Mouse (Mus musculus): ENCODE measurements around the gene Lrrn4cl. TPM values are rescaled to one million over a fixed set of nuclear protein-coding genes. Genes with fewer than 3 reads are reported as not detected.
"Not testable (repeated sequence)": the region's sequence is repeated elsewhere in the genome, so short reads cannot be mapped to it uniquely, and the experiment has no call there.

The Lrrn4cl gene
- polyA plus RNA-seq, 1 experiment from 2014 or later, result 2.3 TPM

DNA sequence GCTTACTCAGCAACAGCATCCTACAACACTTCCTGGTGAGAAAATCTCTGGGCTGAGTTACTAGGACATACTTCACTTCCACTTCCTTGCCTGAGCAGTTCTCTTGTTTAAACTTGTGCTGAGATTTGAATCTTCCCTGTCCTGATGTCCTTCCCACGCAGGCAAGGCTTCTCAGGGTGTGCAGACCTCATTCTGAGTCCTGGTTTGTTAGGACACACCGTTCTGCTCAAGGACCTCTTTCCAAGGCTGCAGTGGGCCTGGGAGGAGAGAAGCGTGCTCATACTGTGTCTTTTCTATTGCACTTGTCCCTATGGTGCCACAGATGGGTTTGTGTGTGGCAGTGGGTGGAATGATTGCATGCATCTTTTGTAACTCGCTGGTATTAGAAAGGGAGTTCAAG is 17.6 kb upstream of the Lrrn4cl start:
- Histone ChIP-seq H3K9me3 (ENCODE audit: control insufficient read depth, low read length) (no peaks in the 10 kb centered on the region), H3K36me3 (ENCODE audit: control insufficient read depth, insufficient read depth, low read length) (peaks cover 27% of the 10 kb centered on the region), H3K4me1 (replicated peaks; ENCODE audit: control insufficient read depth, insufficient read depth) (no peaks in the 10 kb centered on the region), H3K27me3 (ENCODE audit: control insufficient read depth, insufficient read depth, low read length) (no peaks in the 10 kb centered on the region), H3K27ac (replicated peaks) (peak overlapping the region; percentile 30; the same call in 1 of the 2 replicates), H3K9ac (ENCODE audit: low read length) (no peak overlapping the region), H3K4me2 (replicated peaks; ENCODE audit: low read depth) (no peak overlapping the region), H3K4me3 (ENCODE audit: low read depth, low read length) (no peak overlapping the region)
- TF ChIP-seq EP300 (optimal IDR thresholded peaks at IDR 0.05), result no peak
- no peak for TF ChIP-seq CTCF (IDR thresholded peaks at IDR 0.05; ENCODE audit: low read depth)
- 74% methylated on average over 4 of the region's 4 CpGs for WGBS
- DNase-seq (ENCODE audit: low spot score) (no peak), ATAC-seq (ENCODE audit: low FRiP score, low TSS enrichment) (no peak)

DNA sequence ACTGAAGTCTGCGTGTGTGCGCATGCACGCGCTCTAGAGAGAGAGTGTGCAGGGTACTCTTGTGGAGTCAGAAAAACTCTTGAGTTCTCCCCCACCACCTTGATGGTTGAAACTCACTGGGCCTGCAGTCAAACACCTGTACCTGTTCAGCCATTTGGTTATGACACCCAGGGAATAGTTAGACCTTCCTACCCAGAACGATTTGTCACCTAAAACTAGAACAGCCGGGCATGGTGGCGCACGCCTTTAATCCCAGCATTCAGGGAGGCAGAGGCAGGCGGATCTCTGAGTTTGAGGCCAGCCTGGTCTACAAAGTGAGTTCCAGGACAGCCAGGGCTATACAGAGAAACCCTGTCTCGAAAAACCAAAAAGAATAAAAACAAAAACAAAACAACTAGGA is 14.2 kb upstream of the Lrrn4cl start:
- not testable (repeated sequence) for H3K4me3 ChIP-seq (ENCODE audit: low read depth, low read length); H3K36me3 ChIP-seq (ENCODE audit: control insufficient read depth, insufficient read depth, low read length); H3K27ac ChIP-seq (replicated peaks); H3K9me3 ChIP-seq (ENCODE audit: control insufficient read depth, low read length); H3K4me2 ChIP-seq (replicated peaks; ENCODE audit: low read depth); ATAC-seq (ENCODE audit: low FRiP score, low TSS enrichment); H3K4me1 ChIP-seq (replicated peaks; ENCODE audit: control insufficient read depth, insufficient read depth); H3K9ac ChIP-seq (ENCODE audit: low read length); DNase-seq (ENCODE audit: low spot score); H3K27me3 ChIP-seq (ENCODE audit: control insufficient read depth, insufficient read depth, low read length)
- 95% methylated on average over 10 of the region's 10 CpGs for WGBS

DNA sequence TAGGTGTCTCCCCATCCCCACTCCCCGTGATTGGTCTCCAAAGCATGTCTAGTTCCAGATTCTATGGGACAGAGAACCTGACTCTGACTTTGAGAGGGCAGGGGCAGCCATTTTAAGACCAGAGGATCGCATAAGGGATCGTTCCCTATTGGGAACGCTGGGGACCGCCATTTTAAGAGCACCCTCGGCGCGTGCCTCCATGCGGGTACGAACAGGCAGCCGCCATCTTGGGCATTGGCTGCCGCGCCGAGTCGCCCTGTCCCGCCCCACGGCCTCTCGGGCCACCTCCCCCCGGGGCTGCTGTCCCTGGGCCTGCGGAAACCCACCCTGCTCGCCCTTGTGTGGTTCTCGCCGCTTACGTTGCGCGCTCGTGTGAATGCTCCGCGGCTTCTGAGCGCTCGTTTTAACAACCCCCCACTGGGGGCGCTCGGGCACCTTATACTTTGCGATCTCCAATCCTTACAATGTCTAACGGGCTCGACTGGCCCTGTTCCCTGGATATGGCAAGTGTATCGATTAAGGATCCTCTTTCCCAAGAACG is 13.2 kb upstream of the Lrrn4cl start, which contains the start of gene Bscl2:
TSS of gene Bscl2 (plus strand) at position 217 of the 541 bp plus-strand sequence.
- Histone ChIP-seq H3K36me3 (ENCODE audit: control insufficient read depth, insufficient read depth, low read length) (0 out of 2 replicates have a peak, but pooled peaks cover 4% of the 10 kb centered on the region), H3K27me3 (ENCODE audit: control insufficient read depth, insufficient read depth, low read length) (no peaks in the 10 kb centered on the region), H3K4me3 (ENCODE audit: low read depth, low read length) (peak within 1 kb of the TSS; percentile 61), H3K27ac (replicated peaks) (peak within 1 kb of the TSS; percentile 96), H3K9me3 (ENCODE audit: control insufficient read depth, low read length) (no peaks in the 10 kb centered on the region), H3K4me2 (replicated peaks; ENCODE audit: low read depth) (peak within 1 kb of the TSS; percentile 81), H3K9ac (ENCODE audit: low read length) (peak within 1 kb of the TSS; percentile 88), H3K4me1 (replicated peaks; ENCODE audit: control insufficient read depth, insufficient read depth) (no peaks in the 10 kb centered on the region)
- DNase-seq (ENCODE audit: low spot score) (peak; percentile 88), ATAC-seq (ENCODE audit: low FRiP score, low TSS enrichment) (peak; percentile 82)
- WGBS, result under 1% methylated on average over 38 of the region's 38 CpGs
- TF ChIP-seq EP300 (optimal IDR thresholded peaks at IDR 0.05) (no peak), CTCF (IDR thresholded peaks at IDR 0.05; ENCODE audit: low read depth) (peak; percentile 69)

DNA sequence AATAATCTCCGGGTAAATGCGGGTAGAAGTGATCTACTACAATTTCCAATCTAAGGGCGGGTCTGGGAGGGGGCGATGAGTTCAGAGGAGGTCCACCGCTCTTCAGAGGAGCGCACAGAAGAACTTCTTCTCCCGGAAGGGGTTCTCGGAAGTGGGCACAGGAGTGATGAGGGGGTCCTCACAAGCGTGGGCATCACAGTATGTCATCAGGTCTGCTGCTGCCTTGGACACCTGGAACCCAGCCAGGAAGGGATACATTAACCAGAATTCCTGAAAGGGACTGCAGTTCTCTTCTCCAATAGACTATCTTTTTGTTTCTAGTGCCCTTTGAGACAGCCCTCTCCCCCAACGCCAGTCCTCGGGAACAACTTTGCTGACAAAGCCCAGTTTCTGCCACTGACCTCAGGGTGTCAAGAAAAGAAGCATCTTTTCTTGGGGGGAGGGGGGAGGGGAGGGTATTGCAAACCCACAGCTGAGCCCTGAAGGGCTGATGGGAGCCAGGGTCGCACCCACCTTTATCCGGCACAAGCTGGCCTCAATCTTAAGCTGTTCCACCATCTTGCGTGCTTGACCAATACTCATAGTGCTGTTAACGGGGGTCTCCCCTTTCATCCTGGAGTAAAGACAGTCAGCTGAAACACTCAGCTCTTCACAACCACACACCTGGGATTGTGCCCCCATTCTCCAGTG is 12.4 kb upstream of the Lrrn4cl start:
- Histone ChIP-seq H3K9ac (ENCODE audit: low read length) (peak overlapping the region; percentile 88), H3K27me3 (ENCODE audit: control insufficient read depth, insufficient read depth, low read length) (no peaks in the 10 kb centered on the region), H3K4me3 (ENCODE audit: low read depth, low read length) (peak overlapping the region; percentile 61), H3K9me3 (ENCODE audit: control insufficient read depth, low read length) (no peaks in the 10 kb centered on the region), H3K36me3 (ENCODE audit: control insufficient read depth, insufficient read depth, low read length) (peaks cover 5% of the 10 kb centered on the region; the same call in 1 of the 2 replicates), H3K27ac (replicated peaks) (peak overlapping the region; percentile 96), H3K4me1 (replicated peaks; ENCODE audit: control insufficient read depth, insufficient read depth) (no peaks in the 10 kb centered on the region), H3K4me2 (replicated peaks; ENCODE audit: low read depth) (peak overlapping the region; percentile 81)
- no peak for TF ChIP-seq EP300 (optimal IDR thresholded peaks at IDR 0.05)
- TF ChIP-seq CTCF (IDR thresholded peaks at IDR 0.05; ENCODE audit: low read depth), result no peak
- DNase-seq (ENCODE audit: low spot score) (no peak), ATAC-seq (ENCODE audit: low FRiP score, low TSS enrichment) (peak; percentile 2; the same call in 1 of the 2 replicates)
- WGBS, result 22% methylated on average over 15 of the region's 15 CpGs

DNA sequence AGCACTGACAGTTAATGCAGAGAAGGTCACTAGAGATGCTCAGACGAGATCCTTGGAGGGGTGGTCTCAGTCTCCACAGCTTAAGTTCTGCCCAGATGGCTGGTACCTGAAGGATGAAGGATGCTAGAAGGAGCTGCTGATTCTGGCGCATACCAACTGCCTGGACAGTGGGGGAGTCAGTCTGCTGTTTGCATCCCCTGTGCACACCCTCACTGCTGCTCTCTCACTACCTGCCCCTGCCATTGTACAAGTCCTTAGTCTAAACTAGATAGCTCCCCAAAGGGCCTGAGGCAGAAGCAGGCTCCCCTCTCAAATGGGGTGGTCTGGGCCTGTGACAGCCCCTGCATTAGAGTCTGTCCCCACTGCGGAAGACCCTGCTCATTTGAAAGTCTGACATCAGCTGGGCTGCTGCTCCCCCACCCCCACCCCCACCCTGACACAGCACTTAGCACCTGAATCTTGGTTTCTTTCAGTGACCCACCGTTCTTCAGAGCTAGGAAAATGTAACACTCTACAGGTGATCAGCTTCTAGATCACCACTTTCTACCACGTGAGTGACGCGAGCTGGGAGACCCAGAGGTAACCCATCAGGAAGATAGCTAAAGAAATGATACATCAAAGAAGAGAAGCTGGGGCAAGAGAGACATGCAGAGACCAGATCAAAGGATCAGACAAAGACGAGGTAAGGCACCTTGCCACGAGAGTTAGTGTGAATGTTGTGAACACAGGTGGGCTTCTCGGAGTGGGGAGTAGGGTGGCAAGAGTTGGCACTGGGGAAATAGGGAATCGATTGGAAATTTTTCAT is 11.3 kb upstream of the Lrrn4cl start, which contains the start of gene Gng3:
TSS of gene Gng3 (minus strand) at position 92 of the 805 bp plus-strand sequence.
- WGBS, result 75% methylated on average over 11 of the region's 11 CpGs
- no peak for DNase-seq (ENCODE audit: low spot score)
- no peak for TF ChIP-seq EP300 (optimal IDR thresholded peaks at IDR 0.05)
- no peak for TF ChIP-seq CTCF (IDR thresholded peaks at IDR 0.05; ENCODE audit: low read depth)
- Histone ChIP-seq H3K4me3 (ENCODE audit: low read depth, low read length) (peak within 1 kb of the TSS; percentile 61), H3K27ac (replicated peaks) (peak within 1 kb of the TSS; percentile 96; the same call in 1 of the 2 replicates), H3K4me1 (replicated peaks; ENCODE audit: control insufficient read depth, insufficient read depth) (no peaks in the 10 kb centered on the region), H3K36me3 (ENCODE audit: control insufficient read depth, insufficient read depth, low read length) (peaks cover 5% of the 10 kb centered on the region; the same call in 1 of the 2 replicates), H3K9me3 (ENCODE audit: control insufficient read depth, low read length) (no peaks in the 10 kb centered on the region), H3K27me3 (ENCODE audit: control insufficient read depth, insufficient read depth, low read length) (no peaks in the 10 kb centered on the region), H3K9ac (ENCODE audit: low read length) (peak within 1 kb of the TSS; percentile 88), H3K4me2 (replicated peaks; ENCODE audit: low read depth) (peak within 1 kb of the TSS; percentile 81)
- no peak; the same call in 1 of the 2 replicates for ATAC-seq (ENCODE audit: low FRiP score, low TSS enrichment)
